Mouse (Mus musculus) erythroblast, embryonic 14.5 days (primary cell): ENCODE measurements around the gene Sh3bp2. TPM values are rescaled to one million over a fixed set of nuclear protein-coding genes. Genes with fewer than 3 reads are reported as not detected.

Source experiments
- H3K27me3 ChIP-seq: 2 replicates; pipeline ENCODE4 v1.6.1; 2012; ENCODE audit warnings: inconsistent platforms; ENCODE audit not compliant: control insufficient read depth
- H3K36me3 ChIP-seq: 2 replicates; pipeline ENCODE4 v1.6.1; 2012; ENCODE audit warnings: mild to moderate bottlenecking, inconsistent platforms; ENCODE audit not compliant: control insufficient read depth
- H3K4me1 ChIP-seq: 2 replicates; pipeline ENCODE4 v1.6.1; 2012; ENCODE audit warnings: inconsistent platforms; ENCODE audit not compliant: control insufficient read depth
- H3K4me3 ChIP-seq: replicated peaks from 2 replicates; pipeline ENCODE3; 2012; ENCODE audit warnings: moderate library complexity, mild to moderate bottlenecking, inconsistent platforms
- H3K9me3 ChIP-seq: 2 replicates; pipeline ENCODE4 v1.6.1; 2012; ENCODE audit warnings: low read length, inconsistent platforms, mixed read lengths; ENCODE audit not compliant: control insufficient read depth
- GATA1 ChIP-seq: IDR thresholded peaks from 2 replicates; pipeline ENCODE4 v1.6.1; 2012; ENCODE audit warnings: low read length, inconsistent platforms, mixed read lengths
- TAL1 ChIP-seq: IDR thresholded peaks from 3 replicates; pipeline ENCODE4 v1.6.1; 2012; ENCODE audit warnings: low read length, inconsistent platforms, mixed read lengths
- polyA plus RNA-seq: library from polyadenylated mRNA; stranded (reverse); fragments of >175 nt; gene quantifications from 2 replicates; pipeline ENCODE4 v1.2.3, GENCODE M21; 2012

Gene Sh3bp2
- polyA plus RNA-seq, 1 experiment: 0.26 TPM

- Histone ChIP-seq H3K9me3 (no peaks in the 10 kb centered on the region), H3K36me3 (peaks cover 9% of the 10 kb centered on the region), H3K4me3 (no peak overlapping the region), H3K4me1 (peaks cover 3% of the 10 kb centered on the region), H3K27me3 (no peaks in the 10 kb centered on the region)
- TF ChIP-seq TAL1 (no peak), GATA1 (no peak)
Measured at GRCm38 (mm10) chr5:34502411-34502810, 23.2 kb upstream of the Sh3bp2 start.

- H3K4me3 ChIP-seq: no peak overlapping the region
- TF ChIP-seq GATA1: no peak
- TF ChIP-seq TAL1: no peak
- peaks cover 3% of the 10 kb centered on the region for H3K4me1 ChIP-seq
- H3K9me3 ChIP-seq: no peaks in the 10 kb centered on the region
- peaks cover 8% of the 10 kb centered on the region for H3K36me3 ChIP-seq
- H3K27me3 ChIP-seq: no peaks in the 10 kb centered on the region
Measured at GRCm38 (mm10) chr5:34502821-34503220, 22.8 kb upstream of the Sh3bp2 start.

GRCm38 (mm10) chr5:34512486-34512885, 13.2 kb upstream of the Sh3bp2 start:
- H3K9me3 ChIP-seq: no peaks in the 10 kb centered on the region; the same call in 1 of the 2 replicates
- H3K27me3 ChIP-seq: peaks cover 14% of the 10 kb centered on the region
- peaks cover 30% of the 10 kb centered on the region for H3K4me1 ChIP-seq
- H3K36me3 ChIP-seq: no peaks in the 10 kb centered on the region
- no peak overlapping the region for H3K4me3 ChIP-seq
- TF ChIP-seq GATA1 (no peak), TAL1 (no peak)

- TF ChIP-seq TAL1: no peak
- no peak for TF ChIP-seq GATA1
- H3K4me1 ChIP-seq: peaks cover 35% of the 10 kb centered on the region
- H3K36me3 ChIP-seq: no peaks in the 10 kb centered on the region
- H3K27me3 ChIP-seq: peaks cover 14% of the 10 kb centered on the region
- H3K4me3 ChIP-seq: peak within 1 kb of the TSS; percentile 85
- H3K9me3 ChIP-seq: no peaks in the 10 kb centered on the region; the same call in 1 of the 2 replicates
Measured at GRCm38 (mm10) chr5:34513466-34514217, 12.0 kb upstream of the Sh3bp2 start, which contains the start of gene Tnip2. Gene Tnip2, minus strand, starts transcription at chr5:34513991.

GRCm38 (mm10) chr5:34514218-34514566, 11.4 kb upstream of the Sh3bp2 start:
- peaks cover 14% of the 10 kb centered on the region for H3K27me3 ChIP-seq
- no peak for TF ChIP-seq TAL1
- no peaks in the 10 kb centered on the region for H3K36me3 ChIP-seq
- no peaks in the 10 kb centered on the region; the same call in 1 of the 2 replicates for H3K9me3 ChIP-seq
- H3K4me3 ChIP-seq: peak overlapping the region; percentile 85
- peaks cover 35% of the 10 kb centered on the region for H3K4me1 ChIP-seq

- peaks cover 14% of the 10 kb centered on the region for H3K27me3 ChIP-seq
- H3K4me3 ChIP-seq: no peak overlapping the region
- peaks cover 36% of the 10 kb centered on the region for H3K4me1 ChIP-seq
- H3K9me3 ChIP-seq: no peaks in the 10 kb centered on the region
- H3K36me3 ChIP-seq: no peaks in the 10 kb centered on the region
- TF ChIP-seq GATA1: no peak
- TF ChIP-seq TAL1: no peak
Measured at GRCm38 (mm10) chr5:34515096-34515495, 10.5 kb upstream of the Sh3bp2 start.

GRCm38 (mm10) chr5:34517913-34518312, 7.7 kb upstream of the Sh3bp2 start:
- Histone ChIP-seq H3K36me3 (no peaks in the 10 kb centered on the region), H3K4me1 (peaks cover 48% of the 10 kb centered on the region), H3K27me3 (peaks cover 7% of the 10 kb centered on the region), H3K4me3 (no peak overlapping the region), H3K9me3 (no peaks in the 10 kb centered on the region)
- TF ChIP-seq TAL1: no peak
- TF ChIP-seq GATA1: no peak

- TF ChIP-seq GATA1: no peak
- TF ChIP-seq TAL1: no peak
- H3K36me3 ChIP-seq: no peaks in the 10 kb centered on the region
- no peak overlapping the region for H3K4me3 ChIP-seq
- H3K9me3 ChIP-seq: no peaks in the 10 kb centered on the region
- peaks cover 5% of the 10 kb centered on the region for H3K27me3 ChIP-seq
- H3K4me1 ChIP-seq: peaks cover 37% of the 10 kb centered on the region
Measured at GRCm38 (mm10) chr5:34519389-34519910, 6.2 kb upstream of the Sh3bp2 start.

- Histone ChIP-seq H3K27me3 (peaks cover 7% of the 10 kb centered on the region), H3K36me3 (no peaks in the 10 kb centered on the region), H3K4me1 (peaks cover 29% of the 10 kb centered on the region), H3K9me3 (no peaks in the 10 kb centered on the region), H3K4me3 (no peak overlapping the region)
- TF ChIP-seq GATA1 (no peak), TAL1 (no peak)
Measured at GRCm38 (mm10) chr5:34520458-34521209, 5.0 kb upstream of the Sh3bp2 start.
